Mouse (Mus musculus): ENCODE data around the gene Defb23. TPM values are rescaled to one million over a fixed set of nuclear protein-coding genes. Genes with fewer than 3 reads are reported as not detected.

Defb23 gene
- not detected in 2 replicates for polyA plus RNA-seq (2012; rRNA removed; ENCODE audit: low replicate concordance)

DNA sequence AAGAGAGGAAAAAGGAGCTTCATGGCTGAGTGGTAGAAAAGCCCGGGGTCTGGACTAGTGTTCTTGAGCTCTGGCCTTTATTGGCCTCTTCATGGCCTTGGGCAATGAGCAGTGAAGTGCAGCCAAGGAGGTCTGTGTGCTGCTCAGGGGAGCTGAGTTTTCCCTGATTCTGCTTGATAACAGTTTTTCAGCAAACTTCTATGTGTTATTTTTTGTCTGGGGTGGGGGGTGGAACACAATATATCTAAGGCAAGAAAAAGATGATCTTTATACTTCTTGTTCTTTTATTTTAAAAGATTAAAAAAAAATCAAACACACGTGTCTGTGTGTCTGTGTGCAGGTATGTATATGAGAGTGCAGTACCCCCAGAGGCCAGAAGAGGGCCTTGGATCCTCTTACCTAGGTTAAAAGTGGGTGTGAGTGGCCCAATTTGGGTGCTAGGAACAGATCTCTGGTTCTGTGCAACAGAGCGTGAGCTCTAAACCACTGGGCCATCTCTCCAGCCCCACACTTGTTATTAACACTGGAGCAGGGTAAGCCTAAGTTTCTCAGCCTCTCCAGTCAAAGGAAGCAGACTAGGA lies at the start of gene Defb23:
TSS of gene Defb23 (minus strand) at position 51 of the 581 bp plus-strand sequence.

DNA sequence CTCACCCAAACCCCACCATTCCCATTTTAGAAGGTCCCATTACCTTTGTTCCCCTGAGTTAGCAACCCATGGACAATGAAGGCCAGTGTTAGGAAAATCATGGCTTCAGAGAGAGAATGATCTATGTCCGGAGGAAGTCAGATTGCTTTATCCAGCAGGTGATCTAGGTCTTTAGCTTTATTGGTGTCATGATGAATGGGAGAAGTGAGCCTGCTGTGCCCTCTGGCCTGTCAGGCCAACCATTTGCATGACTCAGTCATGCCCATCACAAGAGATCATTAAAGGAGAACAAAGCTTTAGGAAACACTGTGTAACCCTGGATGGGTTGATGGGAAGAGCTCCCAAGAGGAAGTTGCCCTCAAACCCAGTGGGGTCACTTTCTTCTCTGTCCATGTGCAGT lies 47.2 kb upstream of the Defb23 start, which contains the start of gene Defb26:
TSS of gene Defb26 (minus strand) at position 101 of the 400 bp plus-strand sequence.

DNA sequence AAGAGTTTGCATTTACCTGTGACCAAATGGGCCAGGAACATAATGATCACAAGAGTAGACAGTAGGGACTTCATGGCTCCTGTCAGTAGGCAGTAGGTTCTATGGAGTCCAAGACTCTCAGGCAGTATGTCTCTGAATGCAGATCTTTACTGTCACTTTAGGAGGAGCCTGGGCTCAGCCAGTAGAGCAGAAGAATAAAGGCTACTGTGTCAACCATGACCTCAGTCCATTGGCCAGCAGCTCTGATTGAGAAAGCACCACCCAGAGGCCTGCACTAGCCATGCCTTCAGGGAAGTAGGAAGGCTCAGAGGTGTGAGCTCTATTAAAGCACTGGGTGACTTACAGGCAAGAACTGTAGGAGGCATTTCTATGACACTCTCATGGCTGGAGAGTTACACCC lies 25.6 kb upstream of the Defb23 start, which contains the start of gene Defb22:
TSS of gene Defb22 (minus strand) at position 101 of the 400 bp plus-strand sequence.

DNA sequence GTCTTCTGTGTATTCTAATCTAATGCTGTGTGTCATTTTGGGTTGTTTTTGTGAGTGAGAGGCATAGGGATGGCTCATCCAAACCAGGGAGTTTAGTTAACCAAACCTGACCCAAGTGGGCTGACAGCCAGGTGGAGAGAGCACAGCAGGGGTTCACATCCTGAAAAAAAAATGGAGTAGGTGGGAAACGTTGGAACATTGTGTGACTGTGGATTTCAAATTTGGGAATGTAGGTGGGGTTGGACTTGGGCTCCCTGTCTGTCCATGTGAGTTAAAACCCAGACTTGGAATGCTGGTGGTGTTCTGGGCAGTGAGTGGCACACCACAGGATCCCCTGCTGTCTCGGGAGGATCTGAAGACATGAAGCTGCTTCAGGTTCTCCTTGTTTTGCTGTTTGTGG lies 12.3 kb upstream of the Defb23 start, which contains the start of gene Defb20:
TSS of gene Defb20 (plus strand) at position 301 of the 400 bp plus-strand sequence.

DNA sequence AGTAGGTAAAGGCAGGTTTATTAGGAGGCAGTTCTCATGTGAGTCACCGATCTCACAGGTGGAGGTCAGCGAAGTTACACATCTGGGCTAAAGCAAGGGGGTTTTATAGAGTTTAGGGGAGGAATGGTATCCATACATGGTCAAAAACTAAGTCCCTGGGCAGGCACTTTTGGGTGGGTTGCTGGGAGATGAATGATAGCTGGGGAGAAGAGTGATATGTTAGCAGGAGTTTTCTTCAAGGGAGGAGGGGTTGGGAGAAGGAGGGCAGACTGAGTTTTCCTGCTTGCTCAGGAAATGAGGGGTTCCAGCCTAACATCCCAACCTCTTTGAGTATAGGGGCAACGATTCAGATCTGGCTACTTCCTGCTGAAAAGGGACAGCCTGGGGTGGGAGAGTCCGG lies 49.1 kb downstream of the Defb23 start, which contains the start of gene 6820408C15Rik:
TSS of gene 6820408C15Rik (plus strand) at position 301 of the 400 bp plus-strand sequence.

DNA sequence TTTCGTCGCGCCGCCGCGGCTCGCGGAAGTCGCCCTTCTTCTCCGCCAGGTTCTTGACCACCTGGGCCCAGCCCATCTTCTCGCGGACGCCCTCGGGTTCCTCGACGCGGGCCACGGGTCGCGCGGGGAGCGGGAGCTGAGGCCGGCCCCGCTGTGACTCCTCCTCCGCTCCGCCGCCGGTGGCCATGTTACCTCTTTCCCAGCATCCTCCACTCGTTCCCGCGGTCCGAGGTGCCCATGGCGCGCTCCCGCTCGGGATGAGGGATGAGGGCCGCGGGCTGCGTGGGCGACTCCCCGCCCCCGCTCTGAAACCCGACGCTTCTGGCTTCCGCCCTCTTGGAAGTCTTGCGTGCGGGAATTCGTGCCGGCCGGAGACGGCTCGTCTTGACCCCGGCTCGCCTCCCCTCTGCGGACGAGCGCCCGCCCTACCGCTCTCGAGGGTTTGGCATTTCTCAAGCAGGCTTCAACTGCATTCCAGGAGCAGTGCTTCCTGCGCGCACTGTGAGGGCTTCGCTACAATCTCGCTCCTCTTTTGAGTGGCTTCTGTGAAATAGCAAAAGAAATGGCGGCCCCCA lies 49.7 kb downstream of the Defb23 start, which contains the start of gene Zcchc3:
TSS of gene Zcchc3 (minus strand) at position 437 of the 575 bp plus-strand sequence.

Other genes with a start within 250 kb of the Defb23 start
- gene Csnk2a1, start 237.8 kb downstream of the Defb23 start, polyA plus RNA-seq (2012; rRNA removed; ENCODE audit: low replicate concordance): 5.1 and 9.3 TPM in 2 replicates
- 29.8 and 43.3 TPM in 2 replicates for gene Tbc1d20, start 170.8 kb downstream of the Defb23 start, polyA plus RNA-seq (2012; rRNA removed; ENCODE audit: low replicate concordance)
- gene Rbck1, start 132.0 kb downstream of the Defb23 start, polyA plus RNA-seq (2012; rRNA removed; ENCODE audit: low replicate concordance): 178 and 279 TPM in 2 replicates
- 4.9 and 33.5 TPM in 2 replicates for gene Trib3, start 120.6 kb downstream of the Defb23 start, polyA plus RNA-seq (2012; rRNA removed; ENCODE audit: low replicate concordance)
- 0.57 and 0.86 TPM in 2 replicates for gene Nrsn2, start 88.0 kb downstream of the Defb23 start, polyA plus RNA-seq (2012; rRNA removed; ENCODE audit: low replicate concordance)
- gene Sox12, start 66.6 kb downstream of the Defb23 start, polyA plus RNA-seq (2012; rRNA removed; ENCODE audit: low replicate concordance): 3.0 and 3.3 TPM in 2 replicates
- 0.54 and 0.89 TPM in 2 replicates for gene Zcchc3, start 49.6 kb downstream of the Defb23 start, polyA plus RNA-seq (2012; rRNA removed; ENCODE audit: low replicate concordance)
- not detected in 2 replicates for gene 6820408C15Rik, start 49.0 kb downstream of the Defb23 start, polyA plus RNA-seq (2012; rRNA removed; ENCODE audit: low replicate concordance)
- gene Defb20, start 12.4 kb upstream of the Defb23 start, polyA plus RNA-seq (2012; rRNA removed; ENCODE audit: low replicate concordance): not detected in 2 replicates
- not detected in 2 replicates for gene Defb22, start 25.5 kb upstream of the Defb23 start, polyA plus RNA-seq (2012; rRNA removed; ENCODE audit: low replicate concordance)
- gene Defb26, start 47.1 kb upstream of the Defb23 start, polyA plus RNA-seq (2012; rRNA removed; ENCODE audit: low replicate concordance): not detected in 2 replicates
- not detected in 2 replicates for gene Defb28, start 53.6 kb upstream of the Defb23 start, polyA plus RNA-seq (2012; rRNA removed; ENCODE audit: low replicate concordance)
- gene Defb29, start 75.5 kb upstream of the Defb23 start, polyA plus RNA-seq (2012; rRNA removed; ENCODE audit: low replicate concordance): not detected in 2 replicates
- not detected in 2 replicates for gene Gm17416, start 104.7 kb upstream of the Defb23 start, polyA plus RNA-seq (2012; rRNA removed; ENCODE audit: low replicate concordance)
- gene Defb21, start 108.1 kb upstream of the Defb23 start, polyA plus RNA-seq (2012; rRNA removed; ENCODE audit: low replicate concordance): not detected in 2 replicates
- gene Defb19, start 115.7 kb upstream of the Defb23 start, polyA plus RNA-seq (2012; rRNA removed; ENCODE audit: low replicate concordance): not detected in 2 replicates
- gene Defb45, start 134.8 kb upstream of the Defb23 start, polyA plus RNA-seq (2012; rRNA removed; ENCODE audit: low replicate concordance): not detected in 2 replicates
- not detected in 2 replicates for gene Defb36, start 139.7 kb upstream of the Defb23 start, polyA plus RNA-seq (2012; rRNA removed; ENCODE audit: low replicate concordance)
- not detected in 2 replicates for gene Defb25, start 158.4 kb upstream of the Defb23 start, polyA plus RNA-seq (2012; rRNA removed; ENCODE audit: low replicate concordance)
- gene Rem1, start 162.3 kb upstream of the Defb23 start, polyA plus RNA-seq (2012; rRNA removed; ENCODE audit: low replicate concordance): 4.0 and 4.4 TPM in 2 replicates
- gene H13, start 204.8 kb upstream of the Defb23 start, polyA plus RNA-seq (2012; rRNA removed; ENCODE audit: low replicate concordance): 131 and 168 TPM in 2 replicates
- gene Mcts2, start 222.4 kb upstream of the Defb23 start, polyA plus RNA-seq (2012; rRNA removed; ENCODE audit: low replicate concordance): 1.0 and 1.1 TPM in 2 replicates

All from duodenum, adult 2 months (tissue).